Mouse (Mus musculus): ENCODE measurements around the gene Hunk.

Gene Hunk

GRCm38 (mm10) chr16:90437276-90437675 lies 51.5 kb downstream of the Hunk start:
- peak; percentile 61 for DNase-seq (ENCODE audit: low spot score)

GRCm38 (mm10) chr16:90439493-90439892 lies 53.7 kb downstream of the Hunk start:
- no peak for DNase-seq (ENCODE audit: low spot score)

- DNase-seq (ENCODE audit: low spot score): no peak
These were observed 54.8 kb downstream of the Hunk start for GRCm38 (mm10) chr16:90440654-90441053.

- no peak for DNase-seq (ENCODE audit: low spot score)
These were observed 57.2 kb downstream of the Hunk start for GRCm38 (mm10) chr16:90442991-90443390.

- DNase-seq (ENCODE audit: low spot score): no peak
These were observed 67.4 kb downstream of the Hunk start for GRCm38 (mm10) chr16:90453197-90453596.

- DNase-seq (ENCODE audit: low spot score): no peak
These were observed 70.8 kb downstream of the Hunk start for GRCm38 (mm10) chr16:90456495-90457125.

DNA sequence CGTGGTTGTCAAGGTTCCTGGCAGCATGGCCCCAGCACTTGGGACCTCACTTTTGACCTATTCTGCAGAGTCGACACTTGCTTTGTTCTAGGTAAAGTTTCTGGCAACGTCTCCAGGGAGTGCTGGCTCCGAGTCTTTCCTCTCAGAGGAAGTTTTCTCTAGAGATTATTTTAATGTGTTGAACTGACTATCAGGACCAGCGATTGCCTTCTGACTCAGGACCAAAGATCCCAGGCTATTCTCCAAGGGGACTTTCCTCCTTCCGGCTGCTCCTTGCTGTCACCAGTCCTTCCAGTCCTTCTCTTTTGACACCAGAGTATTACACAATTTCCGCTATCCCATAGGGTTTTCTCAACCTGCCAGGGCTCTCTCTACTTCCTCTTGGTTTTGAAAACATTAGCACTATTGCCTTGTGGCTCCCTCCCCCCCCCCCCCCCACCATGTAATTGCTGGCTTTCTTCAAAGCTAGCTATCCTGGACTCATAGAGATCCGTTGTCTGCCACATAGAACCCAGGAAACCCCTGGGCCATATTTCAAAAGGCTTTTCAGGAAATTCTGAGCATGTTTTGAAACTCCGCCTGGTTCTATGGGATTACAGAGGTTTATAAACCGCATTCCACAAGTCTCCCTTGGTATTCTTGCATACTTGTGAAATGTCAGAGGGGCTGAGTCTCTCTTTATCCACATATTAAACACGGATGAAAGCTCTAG lies 73.2 kb downstream of the Hunk start:
- DNase-seq (ENCODE audit: low spot score): no peak

GRCm38 (mm10) chr16:90461304-90461905 lies 75.6 kb downstream of the Hunk start:
- DNase-seq (ENCODE audit: low spot score): no peak

DNA sequence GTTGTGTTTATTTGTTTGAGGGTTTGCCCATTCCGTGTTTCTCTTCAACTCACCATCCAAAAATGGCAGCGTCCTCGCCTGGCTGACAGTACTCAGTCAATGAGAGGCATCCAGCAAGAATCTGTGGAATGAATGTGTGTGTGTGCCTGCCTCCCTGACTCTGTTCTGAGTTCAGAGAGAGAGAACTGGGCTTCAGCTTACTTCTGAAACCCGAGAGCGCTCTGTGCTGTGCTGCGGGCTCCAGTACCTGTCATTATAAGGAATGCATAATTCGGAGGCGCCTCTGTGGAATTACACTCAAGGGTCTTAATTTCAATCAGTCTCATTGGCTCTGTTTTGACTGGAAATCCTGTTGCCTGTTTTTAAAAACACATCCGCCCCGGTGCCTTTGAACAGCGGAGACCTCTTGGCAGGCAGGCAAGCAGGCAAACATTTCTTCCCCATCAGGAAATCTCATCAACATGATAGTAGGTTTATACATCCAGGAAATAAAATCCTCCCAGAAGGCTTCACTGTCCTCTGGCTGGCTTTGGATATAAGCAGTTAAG lies 77.0 kb downstream of the Hunk start:
- no peak for DNase-seq (ENCODE audit: low spot score)

DNA sequence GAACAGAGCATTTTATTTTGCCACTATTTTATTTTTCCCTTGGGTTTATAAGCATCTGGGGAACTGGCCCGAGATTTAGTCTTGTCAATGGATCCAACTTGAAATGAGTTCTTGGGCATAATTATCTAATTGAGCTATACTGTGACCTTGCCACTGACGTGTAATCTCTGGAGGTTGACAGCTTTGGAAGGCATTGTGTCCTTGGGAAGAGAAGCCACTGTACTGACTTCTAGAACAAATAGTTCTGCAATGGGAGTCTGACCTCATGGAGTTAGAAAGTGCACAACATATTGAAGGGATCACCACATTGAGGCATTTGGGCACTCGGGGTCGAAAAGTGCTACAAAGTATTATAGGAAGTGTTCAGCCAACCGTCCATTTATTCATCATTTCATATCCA lies 79.3 kb downstream of the Hunk start:
- DNase-seq (ENCODE audit: low spot score): no peak

GRCm38 (mm10) chr16:90468286-90468685 lies 82.5 kb downstream of the Hunk start:
- DNase-seq (ENCODE audit: low spot score): no peak

- no peak for DNase-seq (ENCODE audit: low spot score)
These were observed 90.0 kb downstream of the Hunk start for GRCm38 (mm10) chr16:90475701-90476229.

DNA sequence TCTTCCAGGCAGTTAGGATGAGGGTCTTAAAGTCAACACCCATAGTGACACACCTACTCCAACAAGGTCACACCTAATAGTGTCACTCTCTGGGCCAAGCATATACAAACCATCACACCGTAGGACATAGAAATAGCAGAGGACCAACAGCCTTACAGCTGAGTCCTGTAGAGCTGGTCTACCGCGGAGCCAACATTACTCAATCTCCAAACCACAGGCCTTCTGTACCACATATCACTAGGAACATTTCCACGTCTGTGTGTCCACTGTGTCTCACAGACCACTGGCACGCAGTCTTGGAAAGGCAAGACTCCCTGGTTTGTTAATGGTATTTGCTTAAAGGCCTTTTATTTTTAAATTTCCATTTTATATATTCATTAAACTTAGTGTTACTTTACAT lies 95.8 kb downstream of the Hunk start:
- no peak for DNase-seq (ENCODE audit: low spot score)

DNA sequence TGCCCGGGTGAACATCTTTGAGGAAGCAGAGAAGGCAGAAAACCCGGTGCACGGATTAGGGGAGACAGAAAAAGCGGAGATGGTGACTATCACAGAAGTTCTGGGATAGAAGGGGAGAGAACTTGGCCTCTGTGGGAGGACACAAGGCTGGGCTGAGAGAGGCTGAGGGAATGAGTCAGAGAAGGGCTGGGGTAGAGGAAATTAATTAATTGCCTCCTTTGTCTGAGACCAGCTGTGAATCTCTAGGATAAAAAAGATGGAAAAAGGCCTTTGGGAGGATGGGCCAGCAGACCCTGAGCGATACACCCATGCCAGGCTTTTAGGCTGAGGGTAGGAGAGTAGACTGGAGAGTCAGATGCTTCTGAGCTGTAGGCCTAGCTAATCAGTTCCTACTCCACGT lies 97.5 kb downstream of the Hunk start:
- no peak for DNase-seq (ENCODE audit: low spot score)

- no peak for DNase-seq (ENCODE audit: low spot score)
These were observed 99.3 kb downstream of the Hunk start for GRCm38 (mm10) chr16:90485125-90485524.

DNA sequence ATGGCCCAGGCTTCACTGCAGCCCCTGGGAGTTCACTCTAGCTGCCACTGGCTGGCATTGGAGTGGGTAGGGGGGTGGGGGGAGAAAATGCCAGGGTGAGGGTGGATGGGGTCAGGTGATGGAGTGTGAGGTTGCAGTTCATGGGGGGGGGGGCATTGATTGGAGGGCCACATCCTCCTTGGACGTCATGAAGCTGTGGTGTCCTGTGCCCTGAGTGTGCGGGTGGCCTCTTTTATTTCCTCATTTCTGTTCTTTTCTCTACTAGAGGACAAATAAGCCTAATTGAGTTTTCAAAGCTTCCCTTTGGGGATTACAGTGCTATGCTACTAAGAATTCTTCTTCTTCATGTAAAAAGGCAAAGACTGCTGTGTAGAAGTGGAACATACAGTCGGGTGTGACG lies 99.8 kb downstream of the Hunk start:
- no peak for DNase-seq (ENCODE audit: low spot score)

- DNase-seq (ENCODE audit: low spot score): no peak
These were observed 104.3 kb downstream of the Hunk start for GRCm38 (mm10) chr16:90490066-90490465.

DNA sequence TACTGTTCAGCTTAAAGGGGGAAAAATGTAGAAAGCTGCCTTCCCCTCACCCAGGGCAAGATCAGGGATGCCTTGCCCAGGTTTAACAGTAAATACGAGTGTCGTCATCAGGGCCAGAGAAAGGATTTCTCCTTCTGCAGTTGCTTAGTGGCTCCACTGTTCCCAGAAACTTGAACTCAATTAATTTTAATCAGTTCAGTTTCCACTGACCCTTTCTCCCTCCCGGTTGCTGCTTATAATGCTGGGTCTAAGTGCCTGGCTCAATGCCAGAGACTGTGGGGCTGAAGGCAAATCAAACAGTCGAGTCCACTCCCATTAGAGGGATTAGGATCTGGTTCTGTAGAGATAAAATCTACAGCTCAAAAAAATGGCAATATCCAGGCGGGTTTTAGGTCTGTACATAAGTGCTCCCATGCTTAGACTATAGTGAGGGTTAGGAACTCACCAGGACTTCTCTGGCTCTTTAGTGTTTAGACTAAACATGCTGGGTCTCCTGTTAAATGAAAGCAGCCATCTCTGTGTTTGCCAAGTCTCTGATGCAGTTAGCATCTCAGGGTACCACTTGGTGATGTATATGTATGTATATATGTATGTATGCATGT lies 106.2 kb downstream of the Hunk start:
- DNase-seq (ENCODE audit: low spot score): peak; percentile 24

- peak; percentile 50 for DNase-seq (ENCODE audit: low spot score)
These were observed 111.1 kb downstream of the Hunk start for GRCm38 (mm10) chr16:90496930-90497329.

- no peak for DNase-seq (ENCODE audit: low spot score)
These were observed 112.1 kb downstream of the Hunk start for GRCm38 (mm10) chr16:90497749-90498464.

DNA sequence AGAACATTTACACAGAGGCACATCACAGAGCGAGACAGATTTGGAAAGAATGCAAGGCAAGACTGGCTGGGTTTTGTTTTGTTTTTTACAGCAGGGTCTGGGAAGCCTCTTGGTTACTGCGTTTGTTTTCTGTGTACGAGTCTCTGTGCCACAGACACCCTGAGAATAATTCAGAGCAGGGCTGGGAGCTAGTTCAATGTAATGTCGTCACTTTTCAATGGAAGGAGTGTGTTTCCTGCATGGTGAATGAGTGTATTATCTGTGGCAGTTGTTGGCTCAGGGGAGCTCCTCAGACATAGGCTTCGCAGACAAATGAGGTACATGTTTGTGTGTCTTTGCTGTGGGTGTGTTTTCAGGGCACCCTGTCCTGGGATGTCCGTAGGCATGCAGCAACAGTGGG lies 115.0 kb downstream of the Hunk start:
- no peak for DNase-seq (ENCODE audit: low spot score)

DNA sequence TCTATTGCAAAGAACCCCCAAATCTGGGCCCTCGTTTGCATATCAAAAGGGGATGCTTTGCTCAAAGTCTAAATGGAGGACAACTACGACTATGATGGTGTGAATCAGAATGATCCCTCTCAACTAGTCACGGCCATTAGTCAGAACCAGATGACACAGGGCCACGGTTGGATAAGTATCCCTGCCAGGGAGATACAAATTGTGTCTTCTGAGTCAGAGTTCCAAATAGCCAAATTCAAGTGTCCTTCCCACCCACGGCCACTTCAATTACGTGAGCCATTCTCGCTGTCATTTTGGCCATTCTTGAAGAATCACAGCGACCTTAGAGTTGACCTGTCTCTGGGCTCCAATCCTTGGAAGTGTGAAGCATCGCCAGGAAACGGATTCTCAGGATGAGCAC lies 119.4 kb downstream of the Hunk start:
- no peak for DNase-seq (ENCODE audit: low spot score)
